Mouse (Mus musculus): Measurements from ENCODE around the gene Nav2. TPM values are rescaled to one million over a fixed set of nuclear protein-coding genes. Genes with fewer than 3 reads are reported as not detected.

Gene Nav2
- polyA plus RNA-seq, 1 experiment, result 1.3 TPM

GRCm38 (mm10) chr7:48958528-48959315, 50.2 kb downstream of the Nav2 start:
- TF ChIP-seq GATA1 (IDR thresholded peaks at IDR 0.05; ENCODE audit: borderline replicate concordance, low read length) (no peak), FLI1 (IDR thresholded peaks at IDR 0.05; ENCODE audit: low read length) (no peak)
- peak overlapping the region; percentile 67 for H3K4me3 ChIP-seq (replicated peaks)
- no peaks in the 10 kb centered on the region for H3K9me3 ChIP-seq
- H3K27me3 ChIP-seq (replicated peaks), result peaks cover 97% of the 10 kb centered on the region
- no peaks in the 10 kb centered on the region for H3K36me3 ChIP-seq (replicated peaks; ENCODE audit: low read length)
- peaks cover 17% of the 10 kb centered on the region for H3K4me1 ChIP-seq

GRCm38 (mm10) chr7:48959316-48959661, 50.8 kb downstream of the Nav2 start:
- TF ChIP-seq FLI1 (IDR thresholded peaks at IDR 0.05; ENCODE audit: low read length), result no peak
- Histone ChIP-seq H3K4me3 (replicated peaks) (no peak overlapping the region), H3K9me3 (no peaks in the 10 kb centered on the region), H3K36me3 (replicated peaks; ENCODE audit: low read length) (no peaks in the 10 kb centered on the region), H3K4me1 (peaks cover 17% of the 10 kb centered on the region), H3K27me3 (replicated peaks) (peaks cover 98% of the 10 kb centered on the region)

GRCm38 (mm10) chr7:48960152-48960551, 51.6 kb downstream of the Nav2 start:
- Histone ChIP-seq H3K4me1 (peaks cover 17% of the 10 kb centered on the region), H3K9me3 (no peaks in the 10 kb centered on the region), H3K4me3 (replicated peaks) (no peak overlapping the region), H3K36me3 (replicated peaks; ENCODE audit: low read length) (no peaks in the 10 kb centered on the region), H3K27me3 (replicated peaks) (peaks cover 96% of the 10 kb centered on the region)
- TF ChIP-seq FLI1 (IDR thresholded peaks at IDR 0.05; ENCODE audit: low read length) (no peak), GATA1 (IDR thresholded peaks at IDR 0.05; ENCODE audit: borderline replicate concordance, low read length) (no peak)

GRCm38 (mm10) chr7:48961501-48961900, 53.0 kb downstream of the Nav2 start:
- Histone ChIP-seq H3K9me3 (no peaks in the 10 kb centered on the region), H3K4me3 (replicated peaks) (no peak overlapping the region), H3K4me1 (peaks cover 17% of the 10 kb centered on the region), H3K27me3 (replicated peaks) (peaks cover 93% of the 10 kb centered on the region), H3K36me3 (replicated peaks; ENCODE audit: low read length) (no peaks in the 10 kb centered on the region)
- TF ChIP-seq FLI1 (IDR thresholded peaks at IDR 0.05; ENCODE audit: low read length) (no peak), GATA1 (IDR thresholded peaks at IDR 0.05; ENCODE audit: borderline replicate concordance, low read length) (no peak)

- Histone ChIP-seq H3K4me3 (replicated peaks) (no peak overlapping the region), H3K36me3 (replicated peaks; ENCODE audit: low read length) (no peaks in the 10 kb centered on the region), H3K27me3 (replicated peaks) (peaks cover 91% of the 10 kb centered on the region), H3K9me3 (no peaks in the 10 kb centered on the region), H3K4me1 (peaks cover 17% of the 10 kb centered on the region)
- TF ChIP-seq GATA1 (IDR thresholded peaks at IDR 0.05; ENCODE audit: borderline replicate concordance, low read length) (no peak), FLI1 (IDR thresholded peaks at IDR 0.05; ENCODE audit: low read length) (no peak)
Observed at GRCm38 (mm10) chr7:48961935-48962334, 53.4 kb downstream of the Nav2 start.

GRCm38 (mm10) chr7:48963112-48963511, 54.6 kb downstream of the Nav2 start:
- Histone ChIP-seq H3K36me3 (replicated peaks; ENCODE audit: low read length) (no peaks in the 10 kb centered on the region), H3K4me1 (peaks cover 17% of the 10 kb centered on the region), H3K27me3 (replicated peaks) (peaks cover 87% of the 10 kb centered on the region), H3K4me3 (replicated peaks) (no peak overlapping the region), H3K9me3 (no peaks in the 10 kb centered on the region)
- TF ChIP-seq GATA1 (IDR thresholded peaks at IDR 0.05; ENCODE audit: borderline replicate concordance, low read length) (no peak), FLI1 (IDR thresholded peaks at IDR 0.05; ENCODE audit: low read length) (no peak)

GRCm38 (mm10) chr7:48963554-48963953, 55.0 kb downstream of the Nav2 start:
- Histone ChIP-seq H3K9me3 (no peaks in the 10 kb centered on the region), H3K4me3 (replicated peaks) (no peak overlapping the region), H3K27me3 (replicated peaks) (peaks cover 86% of the 10 kb centered on the region), H3K36me3 (replicated peaks; ENCODE audit: low read length) (no peaks in the 10 kb centered on the region), H3K4me1 (peaks cover 17% of the 10 kb centered on the region)
- TF ChIP-seq GATA1 (IDR thresholded peaks at IDR 0.05; ENCODE audit: borderline replicate concordance, low read length) (no peak), FLI1 (IDR thresholded peaks at IDR 0.05; ENCODE audit: low read length) (no peak)

- TF ChIP-seq FLI1 (IDR thresholded peaks at IDR 0.05; ENCODE audit: low read length) (no peak), GATA1 (IDR thresholded peaks at IDR 0.05; ENCODE audit: borderline replicate concordance, low read length) (no peak)
- no peaks in the 10 kb centered on the region for H3K4me1 ChIP-seq
- H3K4me3 ChIP-seq (replicated peaks), result no peak overlapping the region
- H3K27me3 ChIP-seq (replicated peaks), result peaks cover 83% of the 10 kb centered on the region
- no peaks in the 10 kb centered on the region for H3K9me3 ChIP-seq
- H3K36me3 ChIP-seq (replicated peaks; ENCODE audit: low read length), result no peaks in the 10 kb centered on the region
Observed at GRCm38 (mm10) chr7:48965796-48966512, 57.4 kb downstream of the Nav2 start.

GRCm38 (mm10) chr7:48981013-48981412, 72.5 kb downstream of the Nav2 start:
- no peaks in the 10 kb centered on the region for H3K9me3 ChIP-seq
- H3K36me3 ChIP-seq (replicated peaks; ENCODE audit: low read length), result no peaks in the 10 kb centered on the region
- no peaks in the 10 kb centered on the region for H3K4me1 ChIP-seq
- no peak overlapping the region for H3K4me3 ChIP-seq (replicated peaks)
- no peak for TF ChIP-seq FLI1 (IDR thresholded peaks at IDR 0.05; ENCODE audit: low read length)
- TF ChIP-seq GATA1 (IDR thresholded peaks at IDR 0.05; ENCODE audit: borderline replicate concordance, low read length), result no peak
- peaks cover 31% of the 10 kb centered on the region for H3K27me3 ChIP-seq (replicated peaks)

GRCm38 (mm10) chr7:48981814-48982213, 73.3 kb downstream of the Nav2 start:
- Histone ChIP-seq H3K36me3 (replicated peaks; ENCODE audit: low read length) (no peaks in the 10 kb centered on the region), H3K4me1 (no peaks in the 10 kb centered on the region), H3K27me3 (replicated peaks) (peaks cover 26% of the 10 kb centered on the region), H3K4me3 (replicated peaks) (no peak overlapping the region), H3K9me3 (no peaks in the 10 kb centered on the region)
- TF ChIP-seq FLI1 (IDR thresholded peaks at IDR 0.05; ENCODE audit: low read length) (no peak), GATA1 (IDR thresholded peaks at IDR 0.05; ENCODE audit: borderline replicate concordance, low read length) (no peak)
